Mouse (Mus musculus) layer of hippocampus, postnatal 14 days (tissue): Measurements from ENCODE around the gene Mpv17. TPM values are rescaled to one million over a fixed set of nuclear protein-coding genes. Genes with fewer than 3 reads are reported as not detected.

Source experiments
- DNase-seq, 2 experiments: peaks; one replicate each; pipeline ENCODE4 v3.0.0; 2021 to 2022; ENCODE audit warnings: low spot score in 2 of 2, mixed read lengths in 1 of 2
- total RNA-seq, 2 experiments: library from RNA; stranded (reverse); gene quantifications; 2 replicates each; pipeline ENCODE4 v1.2.3; 2021

Gene Mpv17
- total RNA-seq, 2 experiments from 2014 or later = 41.3 to 46.9 TPM

GRCm38 (mm10) chr5:31188223-31188840 is 34.3 kb upstream of the Mpv17 start:
- DNase-seq = no peak

GRCm38 (mm10) chr5:31183678-31184077 is 29.6 kb upstream of the Mpv17 start:
- no peak for DNase-seq

GRCm38 (mm10) chr5:31181183-31181770 is 27.2 kb upstream of the Mpv17 start:
- DNase-seq = no peak

GRCm38 (mm10) chr5:31179766-31180630 is 25.9 kb upstream of the Mpv17 start, which contains the start of the genes Gm29609 and Gtf3c2:
Gene Gm29609, minus strand, starts transcription at chr5:31179911.
Gene Gtf3c2, minus strand, starts transcription at chr5:31180144.
- peak; percentile 96 to 98 for DNase-seq

- no peak for DNase-seq
Measured at GRCm38 (mm10) chr5:31179301-31179765, 25.3 kb upstream of the Mpv17 start.

GRCm38 (mm10) chr5:31168630-31169029 is 14.6 kb upstream of the Mpv17 start:
- DNase-seq = no peak

GRCm38 (mm10) chr5:31164878-31165277 is 10.8 kb upstream of the Mpv17 start:
- DNase-seq = no peak

- DNase-seq = no peak
Measured at GRCm38 (mm10) chr5:31162462-31162861, 8.4 kb upstream of the Mpv17 start.

GRCm38 (mm10) chr5:31153516-31154151 is 417 bp downstream of the Mpv17 start:
- DNase-seq = no peak

- DNase-seq = no peak
Measured at GRCm38 (mm10) chr5:31151746-31152145, 2.3 kb downstream of the Mpv17 start.

GRCm38 (mm10) chr5:31149781-31150180 is 4.3 kb downstream of the Mpv17 start:
- DNase-seq = no peak

GRCm38 (mm10) chr5:31138968-31139425 is 15.1 kb downstream of the Mpv17 start:
- no peak for DNase-seq

- no peak for DNase-seq
Measured at GRCm38 (mm10) chr5:31138241-31138967, 15.6 kb downstream of the Mpv17 start, which contains the start of gene Ucn. Gene Ucn, minus strand, starts transcription at chr5:31138829.

GRCm38 (mm10) chr5:31137658-31138057 is 16.4 kb downstream of the Mpv17 start:
- no peak for DNase-seq

- no peak for DNase-seq
Measured at GRCm38 (mm10) chr5:31136730-31137424, 17.2 kb downstream of the Mpv17 start.

GRCm38 (mm10) chr5:31126050-31126449 is 28.0 kb downstream of the Mpv17 start:
- no peak for DNase-seq

GRCm38 (mm10) chr5:31123481-31123880 is 30.6 kb downstream of the Mpv17 start:
- DNase-seq = no peak

- no peak for DNase-seq
Measured at GRCm38 (mm10) chr5:31121111-31121510, 32.9 kb downstream of the Mpv17 start.

- DNase-seq = no peak
Measured at GRCm38 (mm10) chr5:31116912-31117311, 37.1 kb downstream of the Mpv17 start.

GRCm38 (mm10) chr5:31116354-31116753 is 37.7 kb downstream of the Mpv17 start, which contains the start of gene Trim54:
Gene Trim54, plus strand, starts transcription at chr5:31116712.
- no peak for DNase-seq
